Mouse (Mus musculus) myocyte (in vitro differentiated cells): ENCODE results near the gene Usp38.

Experiments used
- CEBPB ChIP-seq: IDR thresholded peaks from 2 replicates; pipeline ENCODE4 v1.6.1; 2011; ENCODE audit warnings: mild to moderate bottlenecking, moderate library complexity; ENCODE audit not compliant: poor library complexity, insufficient read depth, severe bottlenecking
- E2F4 ChIP-seq: IDR thresholded peaks from one replicate; pipeline ENCODE4 v1.6.1; 2011; ENCODE audit warnings: mild to moderate bottlenecking, control low read depth, moderate library complexity; ENCODE audit not compliant: insufficient read depth
- MAX ChIP-seq: IDR thresholded peaks from one replicate; pipeline ENCODE4 v1.6.1; 2011; ENCODE audit warnings: low read depth, mild to moderate bottlenecking, control low read depth
- MYOG ChIP-seq, 3 experiments: IDR thresholded peaks; one replicate each; pipeline ENCODE4 v1.6.1; 2011; ENCODE audit warnings: control low read depth in 2 of 3, low read depth in 2 of 3, mild to moderate bottlenecking in 2 of 3; ENCODE audit not compliant: insufficient read length in 2 of 3, control insufficient read depth in 1 of 3, insufficient read depth in 1 of 3
- POLR2A ChIP-seq: IDR thresholded peaks from one replicate; pipeline ENCODE4 v1.6.1; 2011; ENCODE audit warnings: low read depth, mild to moderate bottlenecking, control low read depth, moderate library complexity; ENCODE audit not compliant: insufficient read length

DNA sequence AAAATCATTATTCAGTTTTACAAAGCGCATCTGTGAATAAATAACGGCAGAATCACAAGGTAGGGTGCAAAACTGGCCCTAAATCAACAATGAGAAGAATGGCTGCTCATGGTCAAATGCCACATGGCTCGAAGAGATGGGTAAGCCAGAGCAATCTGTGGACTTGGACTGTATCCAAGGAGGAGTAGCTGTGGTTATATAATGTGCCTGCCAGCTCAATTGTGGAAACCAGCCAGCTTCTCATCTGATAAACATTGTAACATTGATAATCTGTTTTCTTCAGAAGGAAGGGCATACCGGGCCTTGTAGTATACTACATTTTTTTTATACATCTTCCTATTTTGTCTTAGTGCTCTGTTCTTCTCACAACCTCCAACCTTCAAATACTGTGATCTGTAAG is 31.9 kb downstream of the Usp38 start:
- TF ChIP-seq POLR2A (no peak), CEBPB (no peak), MYOG (IDR thresholded peaks at IDR 0.05; ENCODE audit: control insufficient read depth in 1 of 3, insufficient read depth in 1 of 3, insufficient read length in 2 of 3, low read depth in 2 of 3) (no peak), MAX (no peak), E2F4 (no peak)
